Mouse (Mus musculus) kidney, postnatal 14 days (tissue): ENCODE measurements around the gene Cul9.
A peak's percentile ranks its signal among the peaks of the same experiment; 100 is the strongest.
"Not testable (repeated sequence)": the region's sequence is repeated elsewhere in the genome, so short reads cannot be mapped to it uniquely, and the experiment has no call there.

ENCODE experiments used
- DNase-seq: peaks from one replicate; pipeline ENCODE4 v3.0.0; 2022; ENCODE audit warnings: mixed read lengths

Gene Cul9

GRCm38 (mm10) chr17:46545813-46546564, at the start of gene Cul9:
Gene Cul9, minus strand, starts transcription at chr17:46546388.
- peak; percentile 87 for DNase-seq

- DNase-seq = no peak
Observed at GRCm38 (mm10) chr17:46595336-46595735, 49.1 kb upstream of the Cul9 start.

- DNase-seq = no peak
Observed at GRCm38 (mm10) chr17:46594606-46595005, 48.4 kb upstream of the Cul9 start.

GRCm38 (mm10) chr17:46593124-46593523, 46.9 kb upstream of the Cul9 start:
- DNase-seq = no peak

GRCm38 (mm10) chr17:46591406-46591805, 45.2 kb upstream of the Cul9 start:
- DNase-seq = no peak

- DNase-seq = no peak
Observed at GRCm38 (mm10) chr17:46590439-46590838, 44.3 kb upstream of the Cul9 start.

- DNase-seq = no peak
Observed at GRCm38 (mm10) chr17:46589635-46590314, 43.6 kb upstream of the Cul9 start.

- no peak for DNase-seq
Observed at GRCm38 (mm10) chr17:46588913-46589312, 42.7 kb upstream of the Cul9 start.

GRCm38 (mm10) chr17:46588173-46588572, 42.0 kb upstream of the Cul9 start:
- no peak for DNase-seq

GRCm38 (mm10) chr17:46586327-46586726, 40.1 kb upstream of the Cul9 start:
- no peak for DNase-seq

GRCm38 (mm10) chr17:46578650-46579049, 32.5 kb upstream of the Cul9 start:
- DNase-seq = no peak

- peak; percentile 25 for DNase-seq
Observed at GRCm38 (mm10) chr17:46576070-46576469, 29.9 kb upstream of the Cul9 start.

GRCm38 (mm10) chr17:46574535-46574934, 28.3 kb upstream of the Cul9 start:
- DNase-seq = no peak

GRCm38 (mm10) chr17:46571005-46571404, 24.8 kb upstream of the Cul9 start:
- no peak for DNase-seq

- no peak for DNase-seq
Observed at GRCm38 (mm10) chr17:46559146-46559545, 13.0 kb upstream of the Cul9 start.

- DNase-seq = no peak
Observed at GRCm38 (mm10) chr17:46558151-46558550, 12.0 kb upstream of the Cul9 start.

- DNase-seq = not testable (repeated sequence)
Observed at GRCm38 (mm10) chr17:46557321-46557720, 11.1 kb upstream of the Cul9 start.

- peak; percentile 58 for DNase-seq
Observed at GRCm38 (mm10) chr17:46556584-46556945, 10.4 kb upstream of the Cul9 start.

- DNase-seq = peak; percentile 98
Observed at GRCm38 (mm10) chr17:46555673-46556583, 9.7 kb upstream of the Cul9 start, which contains the start of gene Srf. Gene Srf, minus strand, starts transcription at chr17:46556175.

- no peak for DNase-seq
Observed at GRCm38 (mm10) chr17:46554977-46555672, 8.9 kb upstream of the Cul9 start.

- peak; percentile 45 for DNase-seq
Observed at GRCm38 (mm10) chr17:46554646-46554976, 8.4 kb upstream of the Cul9 start.

GRCm38 (mm10) chr17:46553926-46554325, 7.7 kb upstream of the Cul9 start:
- no peak for DNase-seq

- no peak for DNase-seq
Observed at GRCm38 (mm10) chr17:46553469-46553868, 7.3 kb upstream of the Cul9 start.
